Mouse (Mus musculus): ENCODE data around the gene Tbc1d17. TPM values are rescaled to one million over a fixed set of nuclear protein-coding genes. Genes with fewer than 3 reads are reported as not detected.

Gene Tbc1d17
- total and polyA plus RNA-seq, 3 experiments, result 31.9 to 40.5 (median 38.5) TPM

GRCm38 (mm10) chr7:44868465-44868864 lies 19.6 kb upstream of the Tbc1d17 start:
- no peaks in the 10 kb centered on the region for H3K9me3 ChIP-seq (replicated peaks; ENCODE audit: low read length)
- H3K9ac ChIP-seq (ENCODE audit: insufficient read depth, low read depth), result no peak overlapping the region
- in situ Hi-C loops (cut with MboI; ENCODE audit: low pct_ligation_motif_present, low pct_unique_long_range_greater_than_20kb, low sequenced_read_pairs), result no loop called here
- dilution Hi-C loops (cut with MboI; ENCODE audit: extremely low pct_ligation_motif_present, extremely low pct_unique_long_range_greater_than_20kb, low sequenced_read_pairs), result no loop called here
- H3K27me3 ChIP-seq (replicated peaks), result peaks cover 26% of the 10 kb centered on the region
- peak overlapping the region; percentile 98 for H3K4me2 ChIP-seq (ENCODE audit: insufficient read depth, low read depth, poor library complexity, severe bottlenecking)
- DNase-seq (ENCODE audit: extremely low read depth), result no peak
- no peak overlapping the region for H3K27ac ChIP-seq (ENCODE audit: insufficient read depth, low read depth)
- H3K4me1 ChIP-seq (ENCODE audit: control insufficient read depth in 1 of 2, insufficient read depth in 2 of 2), result peaks cover 25 to 41% of the 10 kb centered on the region in 2 experiments
- no peaks in the 10 kb centered on the region for H3K79me2 ChIP-seq (replicated peaks; ENCODE audit: control insufficient read depth, extremely low read depth, insufficient read depth, poor library complexity, severe bottlenecking)
- H3K36me3 ChIP-seq (replicated peaks in 1 of 2; ENCODE audit: control insufficient read depth in 1 of 2, insufficient read depth in 1 of 2, low read length in 1 of 2), result peaks cover 18 to 31% of the 10 kb centered on the region in 2 experiments
- TF ChIP-seq NELFE (IDR thresholded peaks at IDR 0.05; ENCODE audit: low read depth, low read length) (no peak), E2F4 (IDR thresholded peaks at IDR 0.05; ENCODE audit: insufficient replicate concordance, low read depth, low read length) (no peak), EP300 (IDR thresholded peaks at IDR 0.05; ENCODE audit: low read length) (no peak), NRF1 (IDR thresholded peaks at IDR 0.05; ENCODE audit: low read depth, low read length) (peak; percentile 73), ZNF384 (IDR thresholded peaks at IDR 0.05; ENCODE audit: low read depth, low read length) (no peak)
- peak overlapping the region; percentile 32 to 97 (median 66) for H3K4me3 ChIP-seq (replicated peaks in 1 of 3; ENCODE audit: low read depth in 2 of 3, low read length in 2 of 3, poor library complexity in 1 of 3)

DNA sequence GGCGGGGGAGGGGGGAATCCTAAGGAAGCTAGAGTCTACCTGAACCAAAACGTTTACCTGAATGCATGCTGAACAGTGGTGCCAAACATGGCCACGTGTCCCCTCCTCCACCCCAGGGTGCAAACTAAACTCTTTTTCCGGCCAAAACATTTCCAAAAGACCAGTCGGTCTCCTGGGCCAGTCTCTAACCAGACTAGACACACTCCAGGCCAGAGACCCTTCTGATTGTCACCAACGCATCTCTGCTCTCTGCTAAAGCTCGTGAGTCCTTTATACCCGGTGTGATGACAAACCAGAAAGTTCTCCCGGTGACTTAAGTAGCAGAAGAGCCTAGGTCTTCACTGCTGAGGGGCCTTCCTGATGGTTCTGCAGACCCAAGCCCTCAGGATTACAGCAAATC lies 18.9 kb upstream of the Tbc1d17 start:
- dilution Hi-C loops (cut with MboI; ENCODE audit: extremely low pct_ligation_motif_present, extremely low pct_unique_long_range_greater_than_20kb, low sequenced_read_pairs), result no loop called here
- no peak for TF ChIP-seq RCOR1 (conservative IDR thresholded peaks at IDR 0.05; ENCODE audit: low read depth, low read length)
- TF ChIP-seq NRF1 (IDR thresholded peaks at IDR 0.05; ENCODE audit: low read depth, low read length), result no peak
- TF ChIP-seq TCF12 (IDR thresholded peaks at IDR 0.05; ENCODE audit: low read depth, low read length), result no peak
- TF ChIP-seq MXI1 (IDR thresholded peaks at IDR 0.05; ENCODE audit: low read depth, low read length), result no peak
- TF ChIP-seq ZMIZ1 (IDR thresholded peaks at IDR 0.05; ENCODE audit: low read depth, low read length), result no peak
- no peak for TF ChIP-seq MAFK (IDR thresholded peaks at IDR 0.05; ENCODE audit: insufficient replicate concordance, low read length)
- no peak for TF ChIP-seq SMC3 (IDR thresholded peaks at IDR 0.05; ENCODE audit: low read depth, low read length)
- TF ChIP-seq CHD2 (IDR thresholded peaks at IDR 0.05; ENCODE audit: low read length), result no peak
- TF ChIP-seq ZNF384 (IDR thresholded peaks at IDR 0.05; ENCODE audit: low read depth, low read length), result no peak
- TF ChIP-seq ETS1 (conservative IDR thresholded peaks at IDR 0.05; ENCODE audit: low read depth, low read length), result no peak
- no peak for TF ChIP-seq TBP (conservative IDR thresholded peaks at IDR 0.05; ENCODE audit: low read depth, low read length)
- no peak for TF ChIP-seq ZKSCAN1 (IDR thresholded peaks at IDR 0.05; ENCODE audit: borderline replicate concordance, low read depth, low read length)
- no peak for TF ChIP-seq E2F4 (IDR thresholded peaks at IDR 0.05; ENCODE audit: insufficient replicate concordance, low read depth, low read length)
- no peak for TF ChIP-seq POLR2A (IDR thresholded peaks at IDR 0.05; ENCODE audit: low read depth, low read length)
- no peak for TF ChIP-seq GABPA (IDR thresholded peaks at IDR 0.05; ENCODE audit: insufficient replicate concordance, low read depth, low read length)
- TF ChIP-seq CHD1 (IDR thresholded peaks at IDR 0.05; ENCODE audit: low read depth, low read length), result no peak
- TF ChIP-seq MYC (IDR thresholded peaks at IDR 0.05; ENCODE audit: low read depth, low read length), result no peak
- no peak for TF ChIP-seq JUN (IDR thresholded peaks at IDR 0.05; ENCODE audit: insufficient read depth, low read depth, low read length)
- no peak for TF ChIP-seq BHLHE40 (IDR thresholded peaks at IDR 0.05; ENCODE audit: low read depth, low read length)
- Histone ChIP-seq H3K9ac (ENCODE audit: insufficient read depth, low read depth) (no peak overlapping the region), H3K4me3 (replicated peaks in 1 of 3; ENCODE audit: low read depth in 2 of 3, low read length in 2 of 3, poor library complexity in 1 of 3) (no peak overlapping the region), H3K9me3 (replicated peaks; ENCODE audit: low read length) (no peaks in the 10 kb centered on the region), H3K4me1 (ENCODE audit: control insufficient read depth in 1 of 2, insufficient read depth in 2 of 2) (peaks cover 25 to 45% of the 10 kb centered on the region in 2 experiments), H3K79me2 (replicated peaks; ENCODE audit: control insufficient read depth, extremely low read depth, insufficient read depth, poor library complexity, severe bottlenecking) (no peaks in the 10 kb centered on the region), H3K27ac (ENCODE audit: insufficient read depth, low read depth) (no peak overlapping the region), H3K27me3 (replicated peaks) (peaks cover 24% of the 10 kb centered on the region), H3K36me3 (replicated peaks in 1 of 2; ENCODE audit: control insufficient read depth in 1 of 2, insufficient read depth in 1 of 2, low read length in 1 of 2) (peaks cover 24 to 38% of the 10 kb centered on the region in 2 experiments), H3K4me2 (ENCODE audit: insufficient read depth, low read depth, poor library complexity, severe bottlenecking) (no peak overlapping the region)
- in situ Hi-C loops (cut with MboI; ENCODE audit: low pct_ligation_motif_present, low pct_unique_long_range_greater_than_20kb, low sequenced_read_pairs), result no loop called here
- no peak for DNase-seq (ENCODE audit: extremely low read depth)
